Mouse (Mus musculus) forebrain, embryonic 14.5 days (tissue): ENCODE measurements around the gene Mtr. TPM values are rescaled to one million over a fixed set of nuclear protein-coding genes. Genes with fewer than 3 reads are reported as not detected.

Source experiments
- polyA plus RNA-seq: library from polyadenylated mRNA; unstranded; fragments of >200 nt; fragmentation: Nextera tagmentation; extraction: Ambion mirVana; gene quantifications from 2 replicates; pipeline ENCODE4 v1.2.1, GENCODE M21; 2014

Gene Mtr
- polyA plus RNA-seq, 1 experiment from 2014 or later = 7.4 TPM

Other genes with a start within 250 kb of the Mtr start
- gene Ryr2, start 151.2 kb downstream of the Mtr start, polyA plus RNA-seq = 0.76 and 2.1 TPM in 2 replicates
- gene Actn2, start 82.6 kb upstream of the Mtr start, polyA plus RNA-seq = 1.7 and 2.2 TPM in 2 replicates
- gene Heatr1, start 136.9 kb upstream of the Mtr start, polyA plus RNA-seq = 18.2 and 20.8 TPM in 2 replicates
- gene Lgals8, start 206.8 kb upstream of the Mtr start, polyA plus RNA-seq = 10.7 and 15.6 TPM in 2 replicates